Mouse (Mus musculus) lung, postnatal 10 days (tissue): ENCODE measurements around the gene Relt.
"Not testable (repeated sequence)": the region's sequence is repeated elsewhere in the genome, so short reads cannot be mapped to it uniquely, and the experiment has no call there.

ENCODE experiments used
- DNase-seq: peaks from one replicate; pipeline ENCODE4 v3.0.0; 2021

Relt gene

DNA sequence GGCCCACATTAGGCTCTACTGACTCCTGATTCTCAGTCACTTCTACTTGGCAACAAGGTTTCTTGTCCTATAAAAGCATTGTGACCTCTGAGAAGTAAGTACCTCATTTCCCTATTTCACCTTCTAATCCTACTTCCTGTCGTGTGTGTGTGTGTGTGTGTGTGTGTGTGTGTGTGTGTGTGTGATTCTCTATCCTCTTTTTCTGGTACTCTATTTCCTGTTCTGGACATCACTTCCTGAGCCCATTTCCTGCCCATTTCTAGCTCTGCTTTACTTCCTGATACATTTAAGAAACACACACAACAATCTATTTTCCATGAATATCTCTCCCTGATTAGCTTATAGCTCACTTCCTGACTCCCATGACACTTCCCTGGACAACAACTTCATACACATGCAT, 12.6 kb upstream of the Relt start:
- no peak for DNase-seq

DNA sequence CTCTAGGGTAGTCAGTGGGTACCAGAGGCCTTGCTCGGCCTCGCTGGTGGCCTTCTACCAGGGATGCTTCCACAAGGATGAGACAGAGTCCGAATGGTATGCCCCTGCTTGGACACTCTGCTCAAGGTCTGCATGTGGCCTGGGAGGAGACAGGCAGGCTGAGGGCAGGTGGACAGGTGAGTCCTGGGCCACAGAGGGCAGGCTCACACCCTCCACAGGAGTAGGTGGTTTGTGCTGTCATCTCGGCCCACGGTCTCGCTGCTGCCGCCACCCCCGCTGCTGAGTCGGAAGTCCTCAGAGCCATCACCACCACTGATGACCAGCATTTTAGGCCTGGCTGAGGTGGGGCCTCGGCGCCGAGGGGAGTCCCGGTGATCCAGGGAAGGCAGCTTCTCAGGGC, 10.0 kb upstream of the Relt start:
- DNase-seq: no peak

DNA sequence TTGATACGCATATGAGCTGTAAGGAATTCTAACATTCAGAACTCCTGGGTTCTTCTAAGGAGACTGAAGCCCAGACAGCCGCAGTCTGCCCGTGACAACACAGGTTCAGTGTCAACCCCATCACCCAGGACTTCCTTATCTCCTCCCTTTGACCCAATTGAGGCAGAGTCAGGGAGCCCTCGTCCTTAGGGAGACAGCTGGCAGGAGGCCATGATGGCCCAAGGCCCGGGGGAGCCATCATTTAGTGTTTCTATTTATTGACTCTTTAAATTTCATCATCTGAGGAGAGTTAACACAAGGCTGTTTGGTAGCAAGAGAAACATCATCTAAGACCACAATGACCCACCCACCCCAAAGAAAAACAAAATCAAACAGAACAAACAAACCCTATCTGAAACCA, 8.6 kb upstream of the Relt start:
- peak; percentile 69 for DNase-seq

DNA sequence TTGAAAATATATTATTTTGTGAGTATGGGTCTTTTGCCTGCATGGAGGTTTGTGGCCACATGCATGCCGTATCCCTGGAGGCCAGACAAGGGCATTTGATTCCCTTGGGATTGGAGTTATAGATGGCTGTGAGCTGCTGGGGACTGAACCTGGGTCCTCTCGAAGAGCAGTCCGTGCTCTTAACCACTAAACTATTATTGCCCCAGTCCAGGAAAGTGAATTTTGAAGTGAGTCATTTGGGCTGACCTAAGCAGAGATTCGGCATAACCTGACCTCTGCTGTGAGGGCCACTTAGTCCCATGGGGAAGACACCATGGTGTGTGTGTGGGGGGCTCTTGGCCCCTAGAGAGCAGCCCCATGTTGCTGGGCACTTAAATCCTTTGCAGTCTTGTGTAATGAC, 8.1 kb upstream of the Relt start:
- DNase-seq: no peak

DNA sequence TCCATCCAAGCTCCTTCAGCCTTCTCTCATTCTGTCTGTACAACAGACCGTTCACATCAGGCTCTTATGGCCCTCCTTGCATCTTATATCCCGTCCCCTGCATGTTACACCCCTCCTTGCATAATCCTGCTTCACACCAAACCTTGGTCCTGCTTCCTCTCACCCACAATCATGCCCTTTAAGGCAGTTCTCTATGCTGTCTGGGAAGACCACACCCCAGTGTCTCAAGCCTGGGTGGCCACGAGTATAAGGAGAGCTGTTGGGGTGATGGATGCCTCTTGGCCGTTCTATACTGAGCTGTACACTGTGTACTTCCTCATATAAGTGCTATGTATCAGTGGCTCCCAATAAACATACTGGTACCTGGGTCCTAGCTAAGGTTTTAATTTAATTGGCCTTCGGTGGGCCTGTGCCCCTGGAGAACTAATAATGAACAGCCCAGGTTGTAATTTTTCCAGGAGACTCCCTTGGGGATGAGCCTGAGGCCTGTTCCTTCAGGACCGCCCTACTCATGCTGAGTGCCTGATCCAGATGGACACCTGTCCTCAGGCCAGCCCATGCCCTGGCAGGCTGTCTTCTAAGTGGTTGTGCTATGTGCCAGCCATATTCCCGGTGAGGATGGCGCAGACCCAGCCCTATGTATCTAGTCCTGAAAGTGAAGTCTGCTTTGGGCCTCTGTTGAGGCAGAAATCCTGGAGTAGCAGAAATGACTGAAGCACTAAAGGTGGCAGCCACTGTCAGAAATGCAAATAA, 6.8 kb upstream of the Relt start:
- no peak for DNase-seq

DNA sequence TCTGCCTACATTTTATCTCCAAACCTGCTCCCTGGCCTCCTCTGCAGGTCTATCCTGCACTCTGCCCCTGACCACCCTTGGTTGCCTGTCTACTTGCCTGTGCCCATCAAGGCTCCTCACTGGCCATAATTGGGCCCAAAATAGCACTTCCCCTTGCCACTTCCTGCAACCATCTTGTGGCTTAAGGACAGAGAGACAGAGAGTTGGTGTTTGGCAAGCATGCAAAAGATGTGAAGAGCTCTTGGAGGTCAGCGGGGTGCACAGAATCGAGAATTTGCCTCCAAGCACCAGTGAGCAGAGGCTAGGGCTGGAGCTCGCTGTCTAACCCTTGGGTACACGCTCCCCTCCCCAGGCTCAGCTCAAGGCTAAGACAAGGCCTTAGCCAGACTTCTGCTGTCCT, 5.3 kb upstream of the Relt start:
- DNase-seq: no peak

DNA sequence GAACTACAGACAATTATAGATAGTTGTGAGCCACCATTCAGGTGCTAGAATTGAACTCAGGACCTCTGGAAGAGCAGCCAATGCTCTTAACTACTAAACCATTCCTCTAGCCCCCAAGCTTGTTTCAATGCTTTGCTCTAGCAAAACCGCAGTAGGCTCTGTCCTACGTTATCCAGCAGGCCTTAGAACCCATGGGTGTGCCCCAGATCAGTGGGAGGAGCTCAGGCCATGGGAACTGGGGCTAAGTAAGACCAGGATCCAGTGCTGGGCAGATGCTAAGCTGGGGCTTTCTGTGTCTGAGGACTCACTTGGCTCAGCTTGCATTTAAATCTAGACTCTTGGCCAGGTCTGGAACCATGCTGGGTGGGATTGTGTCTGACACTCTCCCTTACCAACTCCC, 4.3 kb upstream of the Relt start:
- DNase-seq: no peak

DNA sequence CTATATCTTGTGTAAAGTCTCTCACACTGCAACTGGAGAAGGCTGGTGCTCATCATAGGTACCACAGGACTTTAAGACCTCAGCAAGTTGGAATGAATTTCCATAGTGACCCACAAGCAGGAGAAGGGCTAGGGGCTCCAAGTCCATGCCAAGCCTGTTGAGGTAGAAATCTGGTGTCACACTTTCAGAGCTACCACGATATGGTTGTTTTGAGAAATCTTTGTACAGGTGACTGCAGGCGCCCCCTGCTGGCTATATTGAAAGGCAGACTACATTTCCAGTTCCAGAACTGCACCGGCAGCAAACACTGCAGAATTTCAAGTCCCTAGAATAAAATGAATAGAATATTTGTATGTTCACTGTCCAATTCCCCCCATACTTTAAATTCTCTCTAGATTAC, 3.4 kb upstream of the Relt start:
- DNase-seq: peak; percentile 75

DNA sequence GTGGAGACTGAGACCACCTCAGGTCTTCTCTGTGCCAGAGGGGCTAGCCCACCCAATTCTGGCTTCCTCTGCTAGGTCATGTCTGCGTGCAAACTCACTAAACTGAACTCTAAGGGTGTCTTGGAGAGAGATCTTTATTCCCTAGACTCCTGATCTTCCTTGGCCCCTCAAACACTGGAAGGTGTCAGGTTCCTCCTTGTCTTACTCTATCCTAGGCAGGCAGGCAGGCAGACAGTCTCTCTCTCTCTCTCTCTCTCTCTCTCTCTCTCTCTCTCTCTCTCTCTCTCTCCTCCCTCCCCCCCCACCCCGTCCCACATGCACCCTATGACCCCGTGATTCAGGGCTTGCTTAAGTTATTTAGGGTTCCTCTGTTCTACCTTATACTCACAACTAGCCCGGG, 893 bp downstream of the Relt start:
- no peak for DNase-seq

DNA sequence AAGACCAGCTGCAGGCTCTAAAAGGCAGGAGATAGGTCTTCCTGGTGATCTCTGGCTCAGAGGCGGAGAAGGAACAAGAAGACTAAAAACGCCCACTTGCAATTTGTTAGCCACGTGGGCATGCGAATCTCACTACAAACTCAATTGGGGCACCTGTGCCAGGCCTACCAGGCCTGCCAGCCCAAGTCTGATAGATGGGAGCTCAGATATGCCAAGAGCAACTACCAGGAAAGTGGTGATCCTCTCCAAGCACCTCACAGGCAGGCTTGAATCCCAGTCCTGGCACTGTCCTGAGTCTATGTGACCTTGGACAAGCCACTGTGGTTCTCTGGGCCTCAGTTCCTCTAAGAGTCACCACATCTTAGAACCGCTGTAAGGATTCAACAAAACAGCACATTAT, 2.0 kb downstream of the Relt start:
- DNase-seq: no peak

DNA sequence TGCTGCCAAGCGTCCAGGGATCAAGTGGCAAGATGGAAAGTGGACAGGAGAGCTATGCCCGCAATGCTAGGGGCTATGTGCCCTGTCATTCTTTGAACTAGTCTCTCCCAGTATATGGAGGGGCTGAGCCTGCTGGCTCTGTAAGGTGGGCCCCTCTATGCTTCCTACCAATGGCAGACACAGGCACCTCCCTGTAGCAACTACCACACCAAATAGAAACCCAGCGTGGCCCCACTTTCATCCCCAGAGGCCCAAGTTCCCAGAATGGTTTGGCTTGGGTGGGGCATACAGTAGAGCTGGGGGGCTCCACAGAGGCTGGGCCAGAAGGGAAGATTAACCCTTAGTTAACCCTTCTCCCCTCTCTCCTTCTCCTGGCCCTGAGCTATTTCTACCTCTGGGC, 2.8 kb downstream of the Relt start:
- no peak for DNase-seq

DNA sequence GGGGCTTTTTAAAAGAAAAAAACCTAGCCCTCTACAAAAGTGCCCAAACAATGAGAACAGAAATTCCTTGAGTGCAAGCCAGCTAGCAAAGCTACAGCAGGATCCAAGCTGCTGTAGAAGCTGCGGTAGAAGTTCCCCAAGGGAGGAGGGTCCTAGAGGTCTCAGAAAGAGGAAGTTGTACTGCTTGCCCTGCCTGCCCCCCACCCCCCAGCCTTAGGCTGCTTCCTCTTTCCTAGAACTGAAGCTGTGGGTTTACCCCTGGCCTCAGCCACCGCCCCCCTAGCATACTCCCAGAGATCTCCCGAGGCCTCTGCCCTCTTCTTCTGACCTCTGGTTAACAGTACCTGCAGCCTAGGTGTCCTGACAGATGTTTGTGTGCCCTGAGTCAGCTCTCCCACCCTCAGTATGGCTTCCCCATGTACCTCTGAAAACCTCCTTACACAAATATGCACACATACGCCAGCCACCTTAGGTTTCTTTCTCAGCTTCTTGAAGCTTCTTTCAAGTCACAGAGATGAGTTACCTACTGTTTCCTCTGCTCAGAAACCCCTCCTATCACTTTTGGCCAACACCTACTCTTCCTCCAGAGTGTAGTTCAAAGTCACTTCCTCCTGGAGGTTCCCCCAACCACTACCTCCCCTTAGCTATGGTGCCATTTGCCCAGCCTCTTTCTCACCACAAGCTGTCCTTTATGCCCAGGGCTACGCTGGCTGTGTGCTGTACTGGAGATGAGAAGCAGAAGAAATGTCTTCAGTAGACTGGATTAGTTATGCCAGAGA, 7.3 kb downstream of the Relt start:
- peak; percentile 62 for DNase-seq

DNA sequence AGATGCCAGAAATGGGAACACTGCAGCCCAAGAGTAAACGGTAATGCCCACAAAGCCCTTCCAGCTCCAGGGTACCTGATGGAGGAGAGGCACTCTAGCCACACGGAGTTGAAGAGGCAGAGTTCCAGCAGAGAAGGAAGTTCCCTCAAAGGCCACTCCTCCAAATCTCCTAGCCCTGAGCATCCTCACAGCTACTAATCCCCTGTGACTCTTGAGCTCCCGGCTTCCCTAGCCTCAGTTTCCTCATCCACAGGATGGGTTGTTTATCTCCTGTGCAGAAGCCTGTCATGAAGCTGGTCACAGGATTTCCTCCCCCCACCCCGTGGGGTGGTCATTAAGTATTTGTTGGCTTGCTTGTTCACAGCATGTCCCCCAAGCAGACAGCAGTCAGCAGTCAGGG, 7.9 kb downstream of the Relt start:
- DNase-seq: no peak

DNA sequence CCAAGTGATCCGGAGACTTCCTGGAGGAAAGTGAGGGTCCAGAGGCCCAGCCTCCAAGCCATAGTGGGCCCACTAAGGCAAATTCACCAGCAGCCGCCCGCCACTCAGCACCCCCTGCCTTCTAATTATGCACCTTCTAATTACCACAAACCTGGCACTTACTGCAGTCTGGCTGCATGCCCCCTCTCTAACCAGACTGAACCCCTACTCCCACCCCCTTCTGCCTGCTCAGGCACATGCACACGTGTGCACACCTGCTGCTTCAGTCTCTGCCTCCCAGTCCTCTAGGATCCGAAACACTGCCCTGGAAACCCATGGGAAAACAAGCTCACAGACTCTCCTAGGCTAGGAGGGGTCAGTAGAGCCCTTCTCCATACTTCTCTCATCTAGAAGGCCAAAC, 8.4 kb downstream of the Relt start:
- no peak for DNase-seq

DNA sequence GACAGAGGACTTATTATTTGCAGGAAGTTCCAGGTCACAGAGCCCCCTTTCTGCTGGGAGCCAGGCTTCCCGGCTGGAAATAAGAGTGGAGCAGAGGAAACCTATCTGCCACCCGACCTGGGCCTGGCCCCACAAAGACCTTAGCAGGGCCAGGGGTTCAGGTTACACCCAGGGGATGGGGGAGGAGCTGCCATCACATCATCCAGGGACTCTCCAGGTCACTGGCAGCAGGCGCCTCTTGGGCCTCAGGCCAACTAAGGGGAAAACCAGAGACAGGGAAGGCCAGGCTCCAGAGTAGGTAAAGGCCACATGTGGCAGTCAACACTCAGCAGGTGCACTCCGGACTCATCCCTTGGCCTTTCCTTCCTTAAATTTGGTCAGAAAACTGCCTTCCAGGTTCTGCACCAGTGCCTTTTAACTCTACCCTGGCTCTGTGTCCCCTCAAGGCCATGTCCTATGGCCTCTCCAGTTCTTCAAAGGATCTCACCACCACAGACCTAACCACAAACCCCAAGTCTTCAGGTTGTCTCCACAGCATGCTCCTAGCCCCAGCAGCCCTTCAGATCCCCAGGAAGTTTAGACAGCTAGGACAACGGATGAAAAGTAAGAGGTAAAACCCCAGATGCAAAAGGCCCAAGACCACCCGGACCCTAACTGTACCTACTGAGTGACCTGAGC, 9.0 kb downstream of the Relt start:
- no peak for DNase-seq

DNA sequence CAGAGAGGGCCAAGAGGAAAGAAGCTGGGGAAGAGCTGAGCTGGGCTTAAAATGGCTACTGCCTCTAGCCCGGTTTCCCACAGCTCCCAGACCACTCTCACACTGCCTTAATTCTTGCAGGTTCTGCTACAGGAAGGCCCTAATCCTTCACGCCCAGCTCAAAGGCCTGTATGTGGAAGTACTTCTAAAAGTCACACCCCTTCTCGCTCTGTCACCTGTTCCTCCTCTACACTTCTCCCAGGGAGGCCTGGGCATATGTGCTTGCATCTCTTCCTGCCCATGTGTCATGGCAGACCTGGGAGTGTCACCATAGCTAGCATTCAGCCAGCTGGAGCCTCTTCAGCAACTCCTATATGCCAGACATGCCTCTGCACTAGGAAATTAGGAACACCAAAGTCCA, 9.8 kb downstream of the Relt start:
- no peak for DNase-seq

DNA sequence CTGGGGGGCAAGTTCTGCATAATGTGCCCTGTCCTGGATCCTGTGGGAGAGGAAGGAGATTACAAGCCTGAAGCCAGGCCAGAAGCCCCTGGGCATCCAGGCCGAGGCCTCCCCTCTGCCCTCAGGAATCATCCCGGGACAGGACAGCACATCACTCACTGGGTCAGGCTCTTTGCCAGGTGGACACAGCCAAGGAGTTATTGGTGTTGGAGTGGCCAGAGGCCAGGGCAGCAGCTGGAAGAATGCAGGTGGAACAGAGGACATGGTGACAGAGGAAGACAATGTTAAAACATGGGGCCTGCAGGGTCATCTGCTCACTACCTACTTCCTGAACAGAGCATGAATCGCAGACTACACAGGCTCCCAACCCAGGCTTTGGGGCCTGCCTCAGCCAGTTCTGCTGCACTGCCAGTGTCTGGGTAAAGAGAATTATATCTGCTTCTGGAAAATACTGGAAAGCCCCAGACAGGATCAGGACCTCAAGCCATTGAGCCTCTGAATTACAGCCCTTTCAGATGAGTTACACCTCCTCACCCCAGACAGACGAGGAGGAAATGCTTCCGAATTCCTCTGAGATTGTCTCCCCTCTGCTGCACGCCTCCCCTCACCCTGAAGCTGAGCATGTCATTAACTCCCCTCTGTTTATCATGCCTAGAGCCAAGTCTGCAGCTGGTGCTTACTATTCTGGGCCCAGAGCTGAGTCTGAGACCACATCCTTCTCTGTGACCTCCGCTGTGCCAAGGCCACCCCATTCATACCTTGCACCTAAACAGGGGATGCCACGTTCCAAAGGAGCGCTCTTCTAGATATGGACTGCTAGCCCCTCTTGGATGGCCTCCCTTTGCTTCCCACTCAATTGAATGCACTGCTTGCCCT, 11.5 kb downstream of the Relt start:
- no peak for DNase-seq

DNA sequence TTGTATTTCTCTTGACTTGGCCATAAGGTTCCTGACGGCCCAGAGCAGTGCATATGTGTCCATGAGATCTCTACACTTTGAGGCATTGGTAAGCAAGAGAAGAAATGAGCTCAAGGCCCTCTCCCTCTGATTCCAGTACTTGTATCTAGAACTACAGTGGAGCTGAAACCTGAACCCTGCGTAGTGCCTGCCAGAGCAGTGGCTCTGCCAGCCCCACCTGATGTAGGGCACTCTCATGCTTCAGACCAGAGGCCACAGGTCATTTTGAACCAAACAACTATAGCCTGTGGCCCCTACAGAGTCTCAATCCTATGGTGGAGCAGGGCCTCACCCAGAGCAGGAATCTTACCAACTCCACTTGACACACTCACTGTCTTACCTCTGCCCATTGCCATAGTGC, 13.7 kb downstream of the Relt start:
- no peak for DNase-seq

DNA sequence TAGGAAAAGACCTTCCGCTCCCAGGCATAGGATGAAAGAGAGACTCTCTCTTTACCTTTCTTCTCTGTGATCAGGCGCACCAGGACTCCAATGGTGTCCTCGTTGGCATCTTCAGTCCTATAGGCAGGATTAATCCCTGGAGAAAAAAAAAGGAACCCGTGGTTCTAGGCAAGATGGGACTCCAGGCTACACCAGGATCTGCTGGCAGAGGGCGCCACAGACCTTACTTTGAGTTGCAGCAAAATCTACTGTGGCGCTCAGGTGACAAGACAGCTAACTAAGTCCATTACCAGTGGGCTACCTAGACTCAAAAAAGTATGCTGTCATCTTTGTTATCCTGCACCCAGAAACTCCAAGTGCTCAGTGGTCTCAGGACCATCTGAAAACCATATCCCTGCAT, 14.5 kb downstream of the Relt start:
- peak; percentile 84 for DNase-seq

DNA sequence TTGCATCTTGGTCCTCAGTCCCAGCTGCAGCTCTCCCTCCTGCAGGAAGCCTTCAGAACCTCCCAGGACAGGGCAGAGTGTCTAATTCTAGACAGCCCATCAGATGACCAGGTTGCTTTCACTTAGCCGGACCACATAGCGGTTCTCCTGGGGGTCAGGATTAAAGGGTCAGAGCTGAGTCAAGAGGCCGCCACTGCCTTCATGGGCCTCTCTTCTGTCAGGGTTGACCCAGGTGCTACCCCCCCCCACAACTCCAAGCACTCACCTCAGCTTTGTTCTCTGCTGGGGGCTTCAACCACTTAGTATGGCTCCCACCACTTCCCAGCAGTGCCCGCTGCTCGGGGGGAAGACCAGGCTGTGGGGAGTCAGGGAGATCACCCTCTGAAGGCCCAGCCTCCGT, 16.1 kb downstream of the Relt start:
- no peak for DNase-seq

DNA sequence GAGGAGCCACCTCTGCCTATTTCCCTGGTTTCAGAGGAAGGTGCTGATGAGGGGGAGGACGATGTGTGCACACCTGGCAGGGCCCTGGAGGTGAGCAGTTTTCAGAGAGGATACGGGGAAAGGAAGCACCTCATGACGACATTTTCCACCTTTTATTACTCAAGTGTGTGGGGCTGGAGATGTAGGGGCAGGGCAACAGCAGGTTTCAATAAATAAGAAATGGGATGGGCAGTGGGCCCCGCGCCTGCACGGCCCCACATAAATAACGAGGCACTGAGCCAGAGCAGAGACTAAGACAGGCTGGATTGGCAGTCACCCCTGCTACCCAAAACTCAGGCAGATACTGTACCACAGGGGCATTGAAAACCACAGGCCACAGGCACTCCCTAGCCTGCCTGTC, 17.2 kb downstream of the Relt start:
- DNase-seq: not testable (repeated sequence)

DNA sequence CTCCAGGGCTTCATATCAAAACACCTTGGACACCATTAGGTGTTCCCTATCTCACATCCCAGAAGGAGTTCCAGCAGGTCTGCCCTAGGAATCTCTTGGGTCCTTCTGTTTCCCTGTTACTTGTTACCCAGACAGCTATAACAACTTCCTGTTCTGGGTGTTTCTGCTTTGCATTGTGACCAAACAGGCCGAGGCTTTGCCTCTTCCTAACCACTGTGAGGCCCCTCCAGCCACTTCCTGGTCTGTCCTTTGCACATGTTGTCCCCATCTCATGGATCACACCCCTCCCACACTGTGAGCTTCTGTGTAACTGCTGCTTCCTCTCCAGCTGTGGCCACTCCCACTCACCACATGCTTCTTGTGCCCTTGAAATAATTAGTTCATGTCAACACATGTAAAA, 17.8 kb downstream of the Relt start:
- peak; percentile 81 for DNase-seq

DNA sequence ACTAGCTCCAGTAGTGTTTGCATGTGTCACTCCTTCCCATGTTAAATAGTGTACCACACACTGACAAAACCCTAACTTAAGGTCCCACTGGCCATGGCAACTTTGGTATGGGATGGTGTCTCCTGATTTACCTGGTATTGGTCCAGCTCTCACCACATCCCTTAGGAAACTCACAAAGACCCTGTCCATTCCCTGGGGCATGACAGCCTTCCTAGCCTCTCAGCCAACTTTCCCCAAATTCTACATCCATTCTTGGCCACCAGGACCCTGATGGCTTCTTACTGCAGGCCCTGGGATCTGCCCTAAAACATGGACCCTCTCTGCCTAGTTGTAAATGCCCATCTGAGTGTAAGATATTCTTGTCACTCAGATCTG, 18.2 kb downstream of the Relt start:
- no peak for DNase-seq
